24 mouse cellular contexts compared by ENCODE assay signal in the genomic region with DNA sequence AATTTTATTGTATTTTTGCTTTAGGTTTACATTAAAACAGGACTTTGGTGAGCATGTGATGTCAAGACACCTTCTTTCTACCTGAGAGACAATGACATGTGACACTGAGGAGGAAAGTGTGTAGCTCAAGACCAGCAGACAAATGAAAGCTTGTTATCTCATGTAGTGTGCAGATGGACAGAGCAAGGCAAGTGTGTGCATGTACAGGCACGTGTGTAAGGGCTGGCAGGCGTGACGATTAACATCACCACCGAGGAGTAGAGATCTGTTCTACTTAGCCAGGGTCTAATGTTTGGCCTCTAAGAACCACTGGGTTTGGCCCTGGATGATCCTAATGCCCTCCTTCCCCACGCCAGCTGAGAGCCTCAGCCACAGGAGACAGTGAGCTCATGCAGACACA. TPM values are rescaled to one million over a fixed set of nuclear protein-coding genes. Genes with fewer than 3 reads are reported as not detected.
DNase-seq lines count a peak whose midpoint lies in the region; ATAC-seq and TF ChIP-seq lines count a peak whose summit lies in the region.
"Had no signal": no experiment of that assay in that cellular context is flagged by ENCODE, and none has a peak within 500 bp of the region (broad histone marks: within the 10 kb centered on the region; RNA-seq: fewer than 3 reads in every experiment).

No protein-coding gene starts in this region.

- H3K27ac ChIP-seq in heart, embryonic 13.5 days (replicated peaks): peak overlapping the region; percentile 21; the same call in 1 of the 2 replicates
- no peak overlapping the region for H3K27ac ChIP-seq in heart, embryonic 11.5 days (ENCODE audit: low read depth, low read length)
- H3K27ac ChIP-seq in layer of hippocampus, adult 2 months: peak overlapping the region; percentile 66
- peak overlapping the region; percentile 19; the same call in 1 of the 2 replicates for H3K27ac ChIP-seq in neural tube, embryonic 13.5 days (replicated peaks)
- H3K27ac ChIP-seq: forebrain, embryonic 13.5 days; forebrain, embryonic 15.5 days had no signal

- peak overlapping the region; percentile 25; the same call in 1 of the 2 replicates for H3K9ac ChIP-seq in heart, embryonic 13.5 days
- H3K9ac ChIP-seq in heart, embryonic 11.5 days (ENCODE audit: low read depth, low read length): no peak overlapping the region
- no peak overlapping the region for H3K9ac ChIP-seq in neural tube, embryonic 13.5 days
- H3K9ac ChIP-seq: forebrain, embryonic 13.5 days; forebrain, embryonic 15.5 days; forebrain, postnatal 0 days had no signal

- no peak overlapping the region for H3K4me3 ChIP-seq in heart, embryonic 13.5 days
- no peak overlapping the region for H3K4me3 ChIP-seq in heart, embryonic 11.5 days (ENCODE audit: low read depth, low read length)
- no peak overlapping the region for H3K4me3 ChIP-seq in layer of hippocampus, adult 2 months
- no peak overlapping the region for H3K4me3 ChIP-seq in neural tube, embryonic 13.5 days
- H3K4me3 ChIP-seq in myocyte: no peak overlapping the region
- H3K4me3 ChIP-seq: forebrain, embryonic 13.5 days; forebrain, embryonic 15.5 days had no signal

- no peak overlapping the region for H3ac ChIP-seq in myocyte (ENCODE audit: control insufficient read depth, insufficient read length)

- H3K4me1 ChIP-seq in heart, embryonic 13.5 days: peaks cover 61% of the 10 kb centered on the region
- peaks cover 19% of the 10 kb centered on the region for H3K4me1 ChIP-seq in heart, embryonic 11.5 days (ENCODE audit: control insufficient read depth, insufficient read depth, low read length)
- H3K4me1 ChIP-seq in neural tube, embryonic 13.5 days (replicated peaks): peaks cover 20% of the 10 kb centered on the region
- H3K4me1 ChIP-seq: forebrain, embryonic 13.5 days had no signal

- no peak for TF ChIP-seq CTCF in layer of hippocampus, adult 2 months (conservative IDR thresholded peaks at IDR 0.05)

- H3K79me2 ChIP-seq in myocyte (ENCODE audit: control insufficient read depth, insufficient read depth): peaks cover 36% of the 10 kb centered on the region

- no peaks in the 10 kb centered on the region for H3K27me3 ChIP-seq in heart, embryonic 13.5 days (replicated peaks)
- H3K27me3 ChIP-seq in heart, embryonic 11.5 days (ENCODE audit: control insufficient read depth, insufficient read depth, low read length): no peaks in the 10 kb centered on the region
- H3K27me3 ChIP-seq in neural tube, embryonic 13.5 days: no peaks in the 10 kb centered on the region
- H3K27me3 ChIP-seq in myocyte (ENCODE audit: control insufficient read depth, insufficient read depth, insufficient read length): no peaks in the 10 kb centered on the region
- H3K27me3 ChIP-seq: forebrain, embryonic 13.5 days; forebrain, embryonic 15.5 days; Patski had no signal

- H3K4me2 ChIP-seq in heart, embryonic 13.5 days: no peak overlapping the region
- H3K4me2 ChIP-seq in heart, embryonic 11.5 days: no peak overlapping the region
- no peak overlapping the region for H3K4me2 ChIP-seq in neural tube, embryonic 13.5 days
- no peak overlapping the region for H3K4me2 ChIP-seq in myocyte (ENCODE audit: low read depth)
- H3K4me2 ChIP-seq: forebrain, embryonic 13.5 days; forebrain, embryonic 15.5 days had no signal

- no peak for ATAC-seq in heart, embryonic 13.5 days (ENCODE audit: extremely low read depth, insufficient number of reproducible peaks, low FRiP score, low TSS enrichment)
- ATAC-seq in heart, embryonic 11.5 days (replicated peaks; ENCODE audit: insufficient number of reproducible peaks, low FRiP score, low TSS enrichment): no peak
- no peak; the same call in 1 of the 2 replicates for ATAC-seq in neural tube, embryonic 13.5 days (ENCODE audit: low read depth)
- ATAC-seq: activated CD4-positive, CD25-positive, alpha-beta regulatory T cell, adult 4 months; forebrain, embryonic 13.5 days; forebrain, embryonic 15.5 days; forebrain, postnatal 0 days; Patski had no signal

- TF ChIP-seq POLR2A in myocyte (IDR thresholded peaks at IDR 0.05; ENCODE audit: insufficient read length, low read depth): peak; percentile 68

- no peak for DNase-seq in layer of hippocampus, adult 2 months (ENCODE audit: low spot score in 2 of 2)
- DNase-seq in layer of hippocampus, adult 9-10 months (ENCODE audit: low spot score): no peak
- DNase-seq in neural tube, embryonic 10.5 days (ENCODE audit: extremely low spot score, low spot score): no peak
- DNase-seq in embryo, embryonic 10 days (ENCODE audit: low spot score): no peak
- DNase-seq: adrenal gland, adult 8-10 months; adrenal gland, postnatal 14 days; adrenal gland, postnatal 36 days; cerebellum, adult 11-12 months; cerebellum, adult 2 months; cerebellum, adult 9-10 months; cerebellum, postnatal 10 days; cerebellum, postnatal 36 days; forebrain, postnatal 0 days had no signal

- 63% methylated on average over 5 of the region's 5 CpGs for WGBS in heart, embryonic 13.5 days
- 74% methylated on average over 5 of the region's 5 CpGs for WGBS in heart, embryonic 11.5 days (ENCODE audit: insufficient replicate concordance)
- 88% methylated on average over 5 of the region's 5 CpGs for WGBS in neural tube, embryonic 13.5 days

- H3K36me3 ChIP-seq in heart, embryonic 13.5 days: peaks cover 83% of the 10 kb centered on the region
- peaks cover 24% of the 10 kb centered on the region; the same call in 1 of the 2 replicates for H3K36me3 ChIP-seq in heart, embryonic 11.5 days (ENCODE audit: control insufficient read depth, insufficient read depth, low read length)
- peaks cover 68% of the 10 kb centered on the region for H3K36me3 ChIP-seq in neural tube, embryonic 13.5 days
- H3K36me3 ChIP-seq in myocyte (ENCODE audit: control insufficient read depth, insufficient read depth): peaks cover 95% of the 10 kb centered on the region
- H3K36me3 ChIP-seq: G1E had no signal

- H3K9me3 ChIP-seq in heart, embryonic 13.5 days: no peaks in the 10 kb centered on the region
- no peaks in the 10 kb centered on the region for H3K9me3 ChIP-seq in heart, embryonic 11.5 days (replicated peaks; ENCODE audit: control insufficient read depth, low read length)
- no peaks in the 10 kb centered on the region for H3K9me3 ChIP-seq in neural tube, embryonic 13.5 days
- H3K9me3 ChIP-seq: forebrain, embryonic 13.5 days; forebrain, embryonic 15.5 days; G1E had no signal

TF ChIP-seq in myocyte, 11 proteins besides CTCF, POLR2A, EP300 and RAD21:
- TF ChIP-seq TCF3 (IDR thresholded peaks at IDR 0.05; ENCODE audit: insufficient read length, low read depth) (no peak), POLR2AphosphoS2 (IDR thresholded peaks at IDR 0.05; ENCODE audit: insufficient read length, low read depth) (peak; percentile 84)

RNA-seq across cellular contexts. Expression of a gene that starts 40.1 kb away (rescaled TPM):
- 519 and 566 TPM in 2 replicates for polyA plus RNA-seq in heart, embryonic 13.5 days (2015; fragmentation: Nextera tagmentation; extraction: Ambion mirVana)
- 138 and 139 TPM in 2 replicates for polyA plus RNA-seq in heart, embryonic 11.5 days (2014; fragmentation: Nextera tagmentation; extraction: Ambion mirVana)
- under 1 TPM in 1 of 2 experiments, not detected in 1; 0.49 TPM for total RNA-seq in layer of hippocampus, adult 2 months (2021)
- 2.4 and 3.7 TPM in 2 replicates for polyA plus RNA-seq in neural tube, embryonic 13.5 days (2015; fragmentation: Nextera tagmentation; extraction: Ambion mirVana)
- 1,055 TPM for polyA plus RNA-seq in myocyte (2012; fragmentation: generic; extraction: Trizol)
- total RNA-seq: common myeloid progenitor, adult 5-6 weeks; G1E had no signal
- polyA plus RNA-seq: activated CD4-positive, CD25-positive, alpha-beta regulatory T cell, adult 4 months; forebrain, embryonic 11.5 days; forebrain, embryonic 13.5 days; forebrain, embryonic 15.5 days; G1E; Patski had no signal

RNA-seq across cellular contexts. Expression of a gene that starts 46.0 kb away (rescaled TPM):
- polyA plus RNA-seq in heart, embryonic 13.5 days (2015; fragmentation: Nextera tagmentation; extraction: Ambion mirVana): 0.06 and 0.15 TPM in 2 replicates
- polyA plus RNA-seq in heart, embryonic 11.5 days (2014; fragmentation: Nextera tagmentation; extraction: Ambion mirVana): 0.16 and 0.52 TPM in 2 replicates
- total RNA-seq in layer of hippocampus, adult 2 months (2021): not detected
- polyA plus RNA-seq in neural tube, embryonic 13.5 days (2015; fragmentation: Nextera tagmentation; extraction: Ambion mirVana): not detected in 2 replicates
- 4.8 TPM for polyA plus RNA-seq in myocyte (2012; fragmentation: generic; extraction: Trizol)
- total RNA-seq: common myeloid progenitor, adult 5-6 weeks had no signal
- polyA plus RNA-seq: activated CD4-positive, CD25-positive, alpha-beta regulatory T cell, adult 4 months; forebrain, embryonic 11.5 days; forebrain, embryonic 13.5 days; forebrain, embryonic 15.5 days; forebrain, postnatal 0 days; G1E had no signal

Comparison
In these comparisons a context has a peak if more than half of its experiments do, and no peak if none do; other contexts are left out.
1. RNA of a gene that starts 40.1 kb away (polyA plus RNA-seq): 1,055 TPM in myocyte (single experiment), 519 to 566 TPM in heart, embryonic 13.5 days and 138 to 139 TPM in heart, embryonic 11.5 days; 2.4 to 3.7 TPM in neural tube, embryonic 13.5 days; every median in the first group is over 10 times any median in the second.